Mouse (Mus musculus) liver, adult 2 months (tissue): ENCODE measurements around the gene Hes7. TPM values are rescaled to one million over a fixed set of nuclear protein-coding genes. Genes with fewer than 3 reads are reported as not detected.

Experiments
- DNase-seq: peaks from one replicate; pipeline ENCODE4 v3.0.0-alpha.2; 2011; ENCODE audit warnings: low read depth, low spot score; ENCODE audit errors: extremely low read depth
- H3K27ac ChIP-seq: fragments of 200-500 bp; replicated peaks from 2 replicates; pipeline ENCODE4 v1.5.1; 2012; ENCODE audit warnings: low read depth, mild to moderate bottlenecking, control low read depth, inconsistent platforms, low read length; ENCODE audit not compliant: insufficient read depth
- H3K27me3 ChIP-seq: fragments of 200-500 bp; 2 replicates; pipeline ENCODE4 v1.6.1; 2012; ENCODE audit warnings: mild to moderate bottlenecking, moderate library complexity, low read length, inconsistent platforms; ENCODE audit not compliant: control insufficient read depth, insufficient read depth
- H3K36me3 ChIP-seq: fragments of 200-500 bp; 2 replicates; pipeline ENCODE4 v1.6.1; 2012; ENCODE audit warnings: low read length, inconsistent platforms; ENCODE audit not compliant: control insufficient read depth, insufficient read depth
- H3K4me1 ChIP-seq: fragments of 200-500 bp; 2 replicates; pipeline ENCODE4 v1.6.1; 2011; ENCODE audit warnings: low read length; ENCODE audit not compliant: control insufficient read depth, insufficient read depth
- H3K4me3 ChIP-seq: fragments of 200-500 bp; 2 replicates; pipeline ENCODE4 v1.5.1; 2011; ENCODE audit warnings: low read depth, mild to moderate bottlenecking, control low read depth, low read length, moderate library complexity; ENCODE audit not compliant: insufficient read depth
- H3K79me2 ChIP-seq: fragments of 200-500 bp; 2 replicates; pipeline ENCODE4 v1.6.1; 2012; ENCODE audit warnings: inconsistent platforms, mild to moderate bottlenecking, low read length, moderate library complexity; ENCODE audit not compliant: control insufficient read depth, insufficient read depth
- H3K9ac ChIP-seq: fragments of 200-500 bp; 2 replicates; pipeline ENCODE4 v1.6.1; 2012; ENCODE audit warnings: low read depth, mild to moderate bottlenecking, control low read depth, inconsistent platforms, low read length
- CTCF ChIP-seq: fragments of 200-500 bp; IDR thresholded peaks from 2 replicates; pipeline ENCODE4 v1.5.1; 2011; ENCODE audit warnings: low read depth, low read length, control low read depth
- POLR2A ChIP-seq: fragments of 200-500 bp; IDR thresholded peaks from 2 replicates; pipeline ENCODE4 v1.6.1; 2011; ENCODE audit warnings: low read length, control low read depth; ENCODE audit not compliant: insufficient read depth; ENCODE audit errors: extremely low read depth
- WGBS: fragments of 180-500 bp; shearing (Covaris S2); methylation state at CpG from one replicate; pipeline ENCODE4 v1.1.7; 2018; 5-methylcytosine and 5-hydroxymethylcytosine counted together
- polyA plus RNA-seq: library from polyadenylated mRNA; depleted of rRNA; stranded (reverse); fragments of >200 nt; gene quantifications from 2 replicates; pipeline ENCODE4 v1.2.3, GENCODE M21; 2012
- total RNA-seq: library from RNA; depleted of rRNA; stranded (reverse); fragments of >200 nt; gene quantifications from 2 replicates; pipeline ENCODE4 v1.2.3, GENCODE M21; 2014

The Hes7 gene
- total and polyA plus RNA-seq, 2 experiments = 0.05 TPM; not detected in 1

DNA sequence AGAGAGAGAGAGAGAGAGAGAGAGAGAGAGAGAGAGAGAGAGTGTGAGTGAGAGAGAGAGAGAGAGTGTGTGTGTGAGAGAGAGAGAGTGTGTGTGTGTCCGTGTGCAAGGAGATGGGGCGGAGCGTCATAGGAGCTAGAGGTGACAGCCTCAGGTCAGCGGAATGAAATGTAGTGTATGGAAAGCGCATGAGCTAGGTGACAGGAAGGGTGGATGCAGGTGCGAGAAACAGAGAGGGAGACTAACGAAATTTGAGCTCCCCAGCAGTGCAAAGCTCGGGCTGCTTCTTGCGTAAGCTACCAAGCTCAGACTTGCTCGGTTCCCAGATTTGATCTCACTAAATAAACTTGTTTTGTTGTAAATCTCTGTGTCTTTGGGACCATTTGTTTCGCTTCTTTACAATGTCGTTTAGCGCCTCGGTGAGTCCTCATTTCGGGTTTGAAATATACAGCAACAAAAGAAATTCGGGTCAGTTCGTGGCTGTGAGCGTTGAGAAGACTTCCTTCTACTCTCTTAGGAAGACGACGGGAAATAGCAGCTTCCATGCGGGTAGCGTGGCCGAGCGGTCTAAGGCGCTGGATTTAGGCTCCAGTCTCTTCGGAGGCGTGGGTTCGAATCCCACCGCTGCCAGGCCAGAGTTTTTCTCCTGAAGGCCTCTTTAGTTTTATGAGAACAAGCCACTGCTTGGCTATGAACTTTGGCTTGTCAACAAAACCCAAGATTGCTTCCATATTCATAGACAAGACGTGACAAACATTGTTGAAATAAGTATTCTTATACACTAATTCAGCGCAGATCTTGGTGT, 3.7 kb downstream of the Hes7 start:
- H3K36me3 ChIP-seq = no peaks in the 10 kb centered on the region
- no peaks in the 10 kb centered on the region for H3K79me2 ChIP-seq
- H3K4me3 ChIP-seq = peak overlapping the region; percentile 56
- H3K9ac ChIP-seq = peak overlapping the region; percentile 51
- TF ChIP-seq POLR2A (no peak), CTCF (no peak)
- H3K27ac ChIP-seq = peak overlapping the region; percentile 53
- peaks cover 11% of the 10 kb centered on the region; the same call in 1 of the 2 replicates for H3K4me1 ChIP-seq
- under 1% methylated on average over 31 of the region's 31 CpGs for WGBS
- no peaks in the 10 kb centered on the region for H3K27me3 ChIP-seq
- DNase-seq = peak; percentile 95

DNA sequence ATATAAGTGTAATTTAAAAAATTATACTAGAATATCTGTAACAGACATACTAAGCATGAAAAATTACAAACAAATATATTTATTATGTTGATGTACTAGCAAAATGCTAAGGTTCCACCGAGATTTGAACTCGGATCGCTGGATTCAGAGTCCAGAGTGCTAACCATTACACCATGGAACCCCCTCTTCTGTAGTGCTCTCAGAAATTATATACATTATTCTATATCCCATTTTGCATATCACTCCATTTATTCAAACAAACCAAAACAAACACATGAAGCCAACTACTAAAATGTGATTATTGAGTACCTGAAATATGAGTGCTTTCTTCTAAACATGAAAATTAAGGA, 4.3 kb downstream of the Hes7 start:
- no peak for DNase-seq
- no peaks in the 10 kb centered on the region for H3K27me3 ChIP-seq
- no peak overlapping the region for H3K27ac ChIP-seq
- no peaks in the 10 kb centered on the region for H3K79me2 ChIP-seq
- H3K4me1 ChIP-seq = peaks cover 11% of the 10 kb centered on the region; the same call in 1 of the 2 replicates
- TF ChIP-seq POLR2A (no peak), CTCF (no peak)
- 0% methylated on average over 3 of the region's 3 CpGs for WGBS
- no peak overlapping the region for H3K4me3 ChIP-seq
- H3K9ac ChIP-seq = no peak overlapping the region
- no peaks in the 10 kb centered on the region for H3K36me3 ChIP-seq

DNA sequence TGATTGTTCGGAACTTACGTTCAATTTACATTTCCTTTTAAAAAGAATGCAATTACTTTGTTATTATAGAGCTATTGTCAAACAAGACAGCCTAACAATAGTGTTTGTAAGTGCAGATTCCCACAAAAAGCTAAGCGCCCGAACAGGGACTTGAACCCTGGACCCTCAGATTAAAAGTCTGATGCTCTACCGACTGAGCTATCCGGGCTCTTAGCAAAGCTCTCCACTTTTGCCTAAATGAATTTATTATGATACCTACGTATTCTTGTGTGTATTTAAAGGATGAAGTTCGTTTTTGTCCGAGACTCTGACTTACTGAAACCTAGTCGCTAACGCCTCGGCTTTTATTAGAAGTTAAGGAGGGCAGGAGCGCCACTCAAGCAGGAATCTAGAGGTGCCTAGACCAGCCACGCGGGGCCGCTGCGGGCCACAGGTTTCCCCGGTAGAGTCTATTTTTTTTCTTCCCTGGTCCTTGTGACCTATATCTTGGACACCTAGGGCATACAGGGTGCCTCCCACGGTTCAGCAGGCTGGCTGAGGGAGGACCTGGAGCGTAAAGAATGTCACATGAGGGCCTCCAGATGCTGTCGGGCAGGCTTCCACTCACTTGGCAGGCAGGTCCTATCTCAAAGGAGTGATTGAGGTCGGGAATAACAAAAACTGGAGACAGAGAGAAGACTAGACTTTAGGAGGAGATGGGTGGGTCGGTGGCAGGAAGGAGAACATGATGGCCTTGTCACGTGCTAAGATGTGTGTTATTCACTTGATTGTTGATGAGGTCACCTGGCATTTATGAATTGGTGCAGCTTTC, 5.0 kb downstream of the Hes7 start:
- under 1% methylated on average over 24 of the region's 24 CpGs for WGBS
- peak; percentile 85 for DNase-seq
- peaks cover 11% of the 10 kb centered on the region; the same call in 1 of the 2 replicates for H3K4me1 ChIP-seq
- peak overlapping the region; percentile 58 for H3K4me3 ChIP-seq
- H3K27ac ChIP-seq = 0 out of 2 replicates have a peak overlapping the region, but pooled peaks have one; percentile 7
- H3K9ac ChIP-seq = peak overlapping the region; percentile 48
- TF ChIP-seq POLR2A = no peak
- TF ChIP-seq CTCF = peak; percentile 61
- H3K79me2 ChIP-seq = no peaks in the 10 kb centered on the region
- no peaks in the 10 kb centered on the region for H3K27me3 ChIP-seq
- H3K36me3 ChIP-seq = no peaks in the 10 kb centered on the region

DNA sequence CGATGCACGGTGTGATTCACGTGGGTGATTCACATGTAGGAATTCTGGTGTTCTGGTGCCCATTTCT, 5.5 kb downstream of the Hes7 start, which contains the start of gene Aloxe3:
TSS of gene Aloxe3 (plus strand) at position 45 of the 67 bp plus-strand sequence.
- TF ChIP-seq CTCF = no peak
- no peak for TF ChIP-seq POLR2A
- Histone ChIP-seq H3K27me3 (no peaks in the 10 kb centered on the region), H3K4me3 (peak within 1 kb of the TSS; percentile 58), H3K36me3 (no peaks in the 10 kb centered on the region), H3K79me2 (no peaks in the 10 kb centered on the region), H3K27ac (0 out of 2 replicates have a peak within 1 kb of the TSS, but pooled peaks have one; percentile 7), H3K9ac (peak within 1 kb of the TSS; percentile 48), H3K4me1 (peaks cover 11% of the 10 kb centered on the region; the same call in 1 of the 2 replicates)
- WGBS = 5% methylated on average over 3 of the region's 3 CpGs
- no peak for DNase-seq

DNA sequence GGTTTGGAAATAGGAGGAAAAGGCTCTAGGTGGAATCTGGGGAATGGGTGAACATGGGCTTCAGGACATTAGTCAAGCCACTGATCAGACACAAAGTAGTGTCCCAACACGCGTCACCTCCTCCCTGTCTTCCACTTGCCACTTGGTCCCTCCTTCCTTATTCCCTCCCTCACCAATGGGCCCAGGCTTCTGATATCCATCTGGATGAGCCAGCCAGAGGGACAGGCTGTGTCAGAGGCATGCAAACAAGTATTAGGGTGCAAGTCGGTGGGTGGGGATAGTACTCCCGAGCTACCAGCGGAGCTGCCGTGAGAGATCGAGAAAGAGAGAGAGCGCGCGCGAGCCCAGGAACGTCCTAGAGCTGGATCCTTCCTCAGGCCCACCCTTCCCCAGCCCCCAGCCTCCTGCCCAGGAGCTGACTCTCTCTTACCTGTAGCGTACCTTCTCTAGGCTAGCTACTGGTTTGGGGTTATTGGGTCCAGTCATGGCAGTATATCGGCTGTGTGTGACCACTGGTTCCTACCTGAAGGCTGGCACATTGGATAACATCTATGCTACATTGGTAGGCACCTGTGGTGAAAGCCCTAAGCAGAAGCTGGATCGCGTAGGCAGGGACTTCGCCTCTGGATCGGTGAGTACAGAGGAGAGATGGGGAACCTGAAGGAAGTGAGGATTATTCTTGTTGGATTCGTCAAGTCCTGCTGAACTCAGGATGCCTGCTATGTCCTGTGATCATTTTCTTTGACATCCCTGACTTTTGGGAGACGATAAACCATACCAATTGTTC, 5.9 kb downstream of the Hes7 start:
- H3K4me3 ChIP-seq = peak overlapping the region; percentile 58
- H3K9ac ChIP-seq = no peak overlapping the region
- 32% methylated on average over 20 of the region's 20 CpGs for WGBS
- H3K27me3 ChIP-seq = no peaks in the 10 kb centered on the region
- DNase-seq = no peak
- H3K36me3 ChIP-seq = no peaks in the 10 kb centered on the region
- TF ChIP-seq CTCF (no peak), POLR2A (no peak)
- no peak overlapping the region for H3K27ac ChIP-seq
- H3K4me1 ChIP-seq = peaks cover 11% of the 10 kb centered on the region; the same call in 1 of the 2 replicates
- no peaks in the 10 kb centered on the region for H3K79me2 ChIP-seq
